Mouse (Mus musculus): ENCODE data around the gene Nudcd3. TPM values are rescaled to one million over a fixed set of nuclear protein-coding genes. Genes with fewer than 3 reads are reported as not detected.
A peak's percentile ranks its signal among the peaks of the same experiment; 100 is the strongest.

The Nudcd3 gene
- 37.0 and 38.6 TPM in 2 replicates for polyA plus RNA-seq (2014; fragmentation: Nextera tagmentation; extraction: Ambion mirVana)

- H3K9me3 ChIP-seq (ENCODE audit: low read depth, low read length) = no peaks in the 10 kb centered on the region
- H3K4me1 ChIP-seq (ENCODE audit: insufficient read depth) = peaks cover 3% of the 10 kb centered on the region; the same call in 1 of the 2 replicates
- H3K36me3 ChIP-seq (ENCODE audit: insufficient read depth) = no peaks in the 10 kb centered on the region
- ATAC-seq (ENCODE audit: insufficient read depth) (peak; percentile 98), DNase-seq (peak; percentile 93)
- WGBS = 1% methylated on average over 39 of the region's 39 CpGs
- peak within 1 kb of the TSS; percentile 97 for H3K27ac ChIP-seq (ENCODE audit: low read depth)
- no peaks in the 10 kb centered on the region for H3K27me3 ChIP-seq (ENCODE audit: insufficient read depth, low read length)
- no peak for TF ChIP-seq CTCF (IDR thresholded peaks at IDR 0.05; ENCODE audit: low read depth)
- peak within 1 kb of the TSS; percentile 72 for H3K4me3 ChIP-seq (ENCODE audit: low read depth, low read length)
- H3K4me2 ChIP-seq = peak within 1 kb of the TSS; percentile 89
- peak within 1 kb of the TSS; percentile 79 for H3K9ac ChIP-seq
Measured at GRCm38 (mm10) chr11:6200087-6200569, at the start of gene Nudcd3. Nudcd3 (minus strand) TSS chr11:6200415.

GRCm38 (mm10) chr11:6244707-6245106, 44.5 kb upstream of the Nudcd3 start:
- Histone ChIP-seq H3K27me3 (ENCODE audit: insufficient read depth, low read length) (no peaks in the 10 kb centered on the region), H3K27ac (ENCODE audit: low read depth) (no peak overlapping the region), H3K9me3 (ENCODE audit: low read depth, low read length) (no peaks in the 10 kb centered on the region), H3K4me2 (no peak overlapping the region), H3K9ac (no peak overlapping the region), H3K4me1 (ENCODE audit: insufficient read depth) (no peaks in the 10 kb centered on the region), H3K36me3 (ENCODE audit: insufficient read depth) (no peaks in the 10 kb centered on the region), H3K4me3 (ENCODE audit: low read depth, low read length) (no peak overlapping the region)
- no peak for DNase-seq
- no peak for ATAC-seq (ENCODE audit: insufficient read depth)
- no peak for TF ChIP-seq CTCF (IDR thresholded peaks at IDR 0.05; ENCODE audit: low read depth)
- WGBS = 38% methylated on average over 19 of the region's 19 CpGs

GRCm38 (mm10) chr11:6233025-6233424, 32.8 kb upstream of the Nudcd3 start:
- Histone ChIP-seq H3K9ac (no peak overlapping the region), H3K36me3 (ENCODE audit: insufficient read depth) (no peaks in the 10 kb centered on the region), H3K27ac (ENCODE audit: low read depth) (no peak overlapping the region), H3K27me3 (ENCODE audit: insufficient read depth, low read length) (no peaks in the 10 kb centered on the region), H3K9me3 (ENCODE audit: low read depth, low read length) (no peaks in the 10 kb centered on the region), H3K4me2 (no peak overlapping the region), H3K4me1 (ENCODE audit: insufficient read depth) (no peaks in the 10 kb centered on the region), H3K4me3 (ENCODE audit: low read depth, low read length) (no peak overlapping the region)
- 79% methylated on average over 4 of the region's 4 CpGs for WGBS
- TF ChIP-seq CTCF (IDR thresholded peaks at IDR 0.05; ENCODE audit: low read depth) = no peak
- DNase-seq (no peak), ATAC-seq (ENCODE audit: insufficient read depth) (no peak)

GRCm38 (mm10) chr11:6230012-6230411, 29.8 kb upstream of the Nudcd3 start, which contains the start of gene Npc1l1:
Npc1l1 (minus strand) TSS chr11:6230143.
- Histone ChIP-seq H3K27me3 (ENCODE audit: insufficient read depth, low read length) (no peaks in the 10 kb centered on the region), H3K9ac (no peak within 1 kb of the TSS), H3K27ac (ENCODE audit: low read depth) (no peak within 1 kb of the TSS), H3K4me3 (ENCODE audit: low read depth, low read length) (no peak within 1 kb of the TSS), H3K9me3 (ENCODE audit: low read depth, low read length) (no peaks in the 10 kb centered on the region), H3K4me1 (ENCODE audit: insufficient read depth) (no peaks in the 10 kb centered on the region), H3K4me2 (no peak within 1 kb of the TSS), H3K36me3 (ENCODE audit: insufficient read depth) (no peaks in the 10 kb centered on the region)
- ATAC-seq (ENCODE audit: insufficient read depth) (no peak), DNase-seq (no peak)
- WGBS = 66% methylated on average over 7 of the region's 7 CpGs
- TF ChIP-seq CTCF (IDR thresholded peaks at IDR 0.05; ENCODE audit: low read depth) = no peak

GRCm38 (mm10) chr11:6224541-6225229, 24.5 kb upstream of the Nudcd3 start:
- no peaks in the 10 kb centered on the region for H3K9me3 ChIP-seq (ENCODE audit: low read depth, low read length)
- no peak for TF ChIP-seq CTCF (IDR thresholded peaks at IDR 0.05; ENCODE audit: low read depth)
- no peak for DNase-seq
- H3K27ac ChIP-seq (ENCODE audit: low read depth) = no peak overlapping the region
- no peaks in the 10 kb centered on the region for H3K4me1 ChIP-seq (ENCODE audit: insufficient read depth)
- H3K4me2 ChIP-seq = no peak overlapping the region
- no peak for ATAC-seq (ENCODE audit: insufficient read depth)
- H3K4me3 ChIP-seq (ENCODE audit: low read depth, low read length) = no peak overlapping the region
- WGBS = 76% methylated on average over 14 of the region's 14 CpGs
- H3K36me3 ChIP-seq (ENCODE audit: insufficient read depth) = no peaks in the 10 kb centered on the region
- no peaks in the 10 kb centered on the region for H3K27me3 ChIP-seq (ENCODE audit: insufficient read depth, low read length)
- H3K9ac ChIP-seq = no peak overlapping the region

GRCm38 (mm10) chr11:6222187-6222586, 22.0 kb upstream of the Nudcd3 start:
- Histone ChIP-seq H3K4me3 (ENCODE audit: low read depth, low read length) (no peak overlapping the region), H3K27ac (ENCODE audit: low read depth) (no peak overlapping the region), H3K9me3 (ENCODE audit: low read depth, low read length) (no peaks in the 10 kb centered on the region), H3K27me3 (ENCODE audit: insufficient read depth, low read length) (no peaks in the 10 kb centered on the region), H3K4me2 (no peak overlapping the region), H3K4me1 (ENCODE audit: insufficient read depth) (no peaks in the 10 kb centered on the region), H3K9ac (no peak overlapping the region), H3K36me3 (ENCODE audit: insufficient read depth) (no peaks in the 10 kb centered on the region)
- ATAC-seq (ENCODE audit: insufficient read depth) = no peak
- no peak for DNase-seq
- TF ChIP-seq CTCF (IDR thresholded peaks at IDR 0.05; ENCODE audit: low read depth) = no peak
- 93% methylated on average over 10 of the region's 10 CpGs for WGBS

GRCm38 (mm10) chr11:6219967-6220366, 19.8 kb upstream of the Nudcd3 start:
- no peak overlapping the region for H3K4me2 ChIP-seq
- no peak overlapping the region for H3K9ac ChIP-seq
- no peaks in the 10 kb centered on the region for H3K9me3 ChIP-seq (ENCODE audit: low read depth, low read length)
- DNase-seq (no peak), ATAC-seq (ENCODE audit: insufficient read depth) (no peak)
- no peak overlapping the region for H3K4me3 ChIP-seq (ENCODE audit: low read depth, low read length)
- TF ChIP-seq CTCF (IDR thresholded peaks at IDR 0.05; ENCODE audit: low read depth) = no peak
- no peaks in the 10 kb centered on the region for H3K4me1 ChIP-seq (ENCODE audit: insufficient read depth)
- no peaks in the 10 kb centered on the region for H3K27me3 ChIP-seq (ENCODE audit: insufficient read depth, low read length)
- H3K27ac ChIP-seq (ENCODE audit: low read depth) = no peak overlapping the region
- no peaks in the 10 kb centered on the region for H3K36me3 ChIP-seq (ENCODE audit: insufficient read depth)
- 87% methylated on average over 6 of the region's 6 CpGs for WGBS

Measured in lung, embryonic 14.5 days (tissue).